Mouse (Mus musculus) cerebellum, postnatal 4 days (tissue): ENCODE results near the gene Dhps.

Source experiments
- DNase-seq, 2 experiments: peaks; one replicate each; pipeline ENCODE4 v3.0.0; 2022; ENCODE audit warnings: low spot score in 2 of 2, mixed read lengths in 1 of 2

Dhps gene

GRCm38 (mm10) chr8:85071514-85072281 lies at the start of gene Dhps:
TSS of gene Dhps (plus strand) at chr8:85071757.
- peak; percentile 79 to 84 for DNase-seq

GRCm38 (mm10) chr8:85023846-85024245 lies 47.7 kb upstream of the Dhps start:
- no peak for DNase-seq

- peak; percentile 46 to 79 for DNase-seq
Observed at GRCm38 (mm10) chr8:85025098-85025932, 46.2 kb upstream of the Dhps start, which contains the start of gene Asna1. TSS of gene Asna1 (minus strand) at chr8:85025281.

- peak; percentile 89 to 94 for DNase-seq
Observed at GRCm38 (mm10) chr8:85026670-85027515, 44.7 kb upstream of the Dhps start, which contains the start of gene Trir. TSS of gene Trir (plus strand) at chr8:85026823.

- DNase-seq: no peak
Observed at GRCm38 (mm10) chr8:85027516-85027855, 44.1 kb upstream of the Dhps start.

GRCm38 (mm10) chr8:85027922-85028321 lies 43.6 kb upstream of the Dhps start:
- no peak for DNase-seq

- DNase-seq: no peak
Observed at GRCm38 (mm10) chr8:85029271-85029670, 42.3 kb upstream of the Dhps start.

- DNase-seq: no peak
Observed at GRCm38 (mm10) chr8:85032622-85033311, 38.8 kb upstream of the Dhps start.

GRCm38 (mm10) chr8:85033867-85034266 lies 37.7 kb upstream of the Dhps start:
- DNase-seq: no peak

GRCm38 (mm10) chr8:85034764-85035163 lies 36.8 kb upstream of the Dhps start:
- DNase-seq: peak; percentile 43 to 60

GRCm38 (mm10) chr8:85035165-85035727 lies 36.3 kb upstream of the Dhps start:
- DNase-seq: no peak

GRCm38 (mm10) chr8:85035728-85036310 lies 35.7 kb upstream of the Dhps start:
- no peak for DNase-seq

GRCm38 (mm10) chr8:85036381-85036717 lies 35.2 kb upstream of the Dhps start:
- DNase-seq: no peak

GRCm38 (mm10) chr8:85036718-85037365 lies 34.7 kb upstream of the Dhps start, which contains the start of gene Tnpo2:
TSS of gene Tnpo2 (plus strand) at chr8:85036915.
- DNase-seq: peak; percentile 74 to 84

GRCm38 (mm10) chr8:85037366-85037680 lies 34.2 kb upstream of the Dhps start:
- peak in 1 of 2 experiments; percentile 43 for DNase-seq

- peak in 1 of 2 experiments; percentile 31 for DNase-seq
Observed at GRCm38 (mm10) chr8:85037681-85038531, 33.7 kb upstream of the Dhps start.

- DNase-seq: no peak
Observed at GRCm38 (mm10) chr8:85043619-85044018, 27.9 kb upstream of the Dhps start.

- no peak for DNase-seq
Observed at GRCm38 (mm10) chr8:85057367-85057766, 14.2 kb upstream of the Dhps start.
